Mouse (Mus musculus) erythroblast, embryonic 14.5 days (primary cell): ENCODE results near the gene Nars2.

Experiments used
- GATA1 ChIP-seq: IDR thresholded peaks from 2 replicates; pipeline ENCODE4 v1.6.1; 2012; ENCODE audit warnings: low read length, inconsistent platforms, mixed read lengths
- TAL1 ChIP-seq: IDR thresholded peaks from 3 replicates; pipeline ENCODE4 v1.6.1; 2012; ENCODE audit warnings: low read length, inconsistent platforms, mixed read lengths

DNA sequence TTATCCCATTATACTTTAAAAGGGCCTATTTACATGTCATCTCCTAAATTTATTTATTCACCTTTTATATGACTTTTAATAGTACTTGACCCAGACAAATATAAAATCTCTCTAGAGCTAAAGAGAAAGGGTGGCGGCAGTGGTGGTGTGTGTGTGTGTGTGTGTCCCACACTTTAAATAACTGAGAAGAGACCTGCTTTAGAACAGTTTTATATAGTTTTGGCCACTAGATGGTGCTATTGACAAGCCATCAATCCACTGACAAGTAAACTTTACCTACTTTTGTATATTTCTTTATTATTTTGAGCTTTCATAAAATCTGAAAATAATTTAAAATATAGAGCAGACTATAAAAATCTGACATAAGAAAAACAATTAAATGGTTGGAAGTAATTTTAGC, 19.1 kb downstream of the Nars2 start:
- TF ChIP-seq GATA1 (no peak), TAL1 (no peak)
